In the genomic region with DNA sequence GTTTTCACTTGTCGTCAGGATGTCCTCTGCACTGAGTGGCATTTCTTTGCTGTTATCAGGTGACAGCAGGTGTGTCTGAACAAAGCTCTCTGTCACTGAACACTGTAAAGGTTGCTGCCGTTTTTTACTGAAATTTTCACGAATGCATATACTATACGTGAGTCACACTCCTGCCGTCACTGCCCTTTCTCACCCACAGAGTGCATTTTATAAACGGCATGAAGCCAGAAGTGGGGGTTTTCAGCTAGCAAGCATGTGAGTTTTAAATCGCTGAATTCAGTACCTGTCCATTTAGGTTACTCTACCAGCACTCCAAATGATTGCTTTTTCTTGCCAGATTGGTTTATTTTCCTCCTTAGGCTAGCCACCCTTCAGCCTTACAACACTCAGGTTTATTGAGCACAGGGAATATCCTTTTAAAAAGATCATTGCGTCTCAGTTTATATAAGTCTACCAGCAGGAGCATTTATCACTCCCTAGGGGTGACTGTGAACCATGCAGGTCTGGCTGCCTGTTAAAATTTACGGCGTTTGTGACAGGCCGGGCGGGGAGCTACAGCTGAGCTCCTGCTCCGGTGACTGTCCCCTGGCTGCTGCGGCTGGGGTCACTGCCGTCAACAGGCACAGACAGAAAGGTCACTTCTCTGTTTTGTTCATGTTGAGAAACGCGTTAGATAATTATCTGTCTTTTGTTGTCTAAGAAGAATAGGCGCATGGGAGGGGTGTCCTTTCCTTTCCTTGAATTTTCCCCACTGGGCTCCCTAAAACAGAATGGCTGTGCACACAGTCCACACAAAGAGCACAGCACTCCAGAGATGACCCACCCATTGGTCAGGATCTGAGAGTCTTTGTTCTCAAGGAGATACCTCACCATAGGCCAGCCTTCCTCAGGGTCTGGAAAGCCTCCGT, we compare ENCODE assay signal across 9 mouse cellular contexts.
A peak's percentile ranks its signal among the peaks of the same experiment; 100 is the strongest.
DNase-seq lines count a peak whose midpoint lies in the region; ATAC-seq and TF ChIP-seq lines count a peak whose summit lies in the region.
"Had no signal": no experiment of that assay in that cellular context is flagged by ENCODE, and none has a peak within 500 bp of the region (broad histone marks: within the 10 kb centered on the region; RNA-seq: fewer than 3 reads in every experiment).

No protein-coding gene starts in this region.

- peaks cover 19% of the 10 kb centered on the region for H3K4me1 ChIP-seq in forebrain, embryonic 12.5 days
- H3K4me1 ChIP-seq in hindbrain, postnatal 0 days (ENCODE audit: insufficient read depth, low read length) = peaks cover 4% of the 10 kb centered on the region; the same call in 1 of the 2 replicates
- 0 out of 2 replicates have a peak, but pooled peaks cover 5% of the 10 kb centered on the region for H3K4me1 ChIP-seq in lung, embryonic 14.5 days (ENCODE audit: insufficient read depth)

- no peak overlapping the region for H3K27ac ChIP-seq in forebrain, embryonic 12.5 days
- peak overlapping the region; percentile 29; the same call in 1 of the 2 replicates for H3K27ac ChIP-seq in hindbrain, postnatal 0 days
- 0 out of 2 replicates have a peak overlapping the region, but pooled peaks have one; percentile 6 for H3K27ac ChIP-seq in lung, embryonic 14.5 days (ENCODE audit: low read depth)
- H3K27ac ChIP-seq: stomach, embryonic 15.5 days had no signal

- no peak overlapping the region for H3K4me3 ChIP-seq in forebrain, embryonic 12.5 days (replicated peaks)
- no peak overlapping the region for H3K4me3 ChIP-seq in hindbrain, postnatal 0 days (ENCODE audit: low read length)
- no peak overlapping the region for H3K4me3 ChIP-seq in lung, embryonic 14.5 days (ENCODE audit: low read depth, low read length)
- H3K4me3 ChIP-seq: stomach, embryonic 15.5 days had no signal

- DNase-seq in gastrocnemius, adult 8-10 months (ENCODE audit: low spot score in 2 of 2) = peak; percentile 45 to 60
- no peak for DNase-seq in gastrocnemius, postnatal 10 days
- peak; percentile 44 for DNase-seq in hindbrain, postnatal 0 days (ENCODE audit: low spot score)
- peak; percentile 41 for DNase-seq in lung, embryonic 14.5 days
- peak; percentile 49 for DNase-seq in retina, embryonic 14.5 days (ENCODE audit: low spot score)
- DNase-seq in spleen, adult 18-20 months = no peak
- DNase-seq in right cerebral cortex, postnatal 25 days = no peak

- peak; percentile 27 for TF ChIP-seq CTCF in hindbrain, postnatal 0 days (IDR thresholded peaks at IDR 0.05; ENCODE audit: low read depth)
- TF ChIP-seq CTCF in lung, embryonic 14.5 days (IDR thresholded peaks at IDR 0.05; ENCODE audit: low read depth) = no peak

- H3K27me3 ChIP-seq in forebrain, embryonic 12.5 days = no peaks in the 10 kb centered on the region
- no peaks in the 10 kb centered on the region for H3K27me3 ChIP-seq in hindbrain, postnatal 0 days (ENCODE audit: insufficient read depth, low read length)
- no peaks in the 10 kb centered on the region for H3K27me3 ChIP-seq in lung, embryonic 14.5 days (ENCODE audit: insufficient read depth, low read length)
- H3K27me3 ChIP-seq: stomach, embryonic 15.5 days had no signal

- H3K4me2 ChIP-seq in forebrain, embryonic 12.5 days = 0 out of 2 replicates have a peak overlapping the region, but pooled peaks have one; percentile 6
- H3K4me2 ChIP-seq in hindbrain, postnatal 0 days (ENCODE audit: low read depth, low read length) = 0 out of 2 replicates have a peak overlapping the region, but pooled peaks have one; percentile 18
- no peak overlapping the region for H3K4me2 ChIP-seq in lung, embryonic 14.5 days
- H3K4me2 ChIP-seq: stomach, embryonic 15.5 days had no signal

- no peaks in the 10 kb centered on the region for H3K36me3 ChIP-seq in forebrain, embryonic 12.5 days (replicated peaks)
- H3K36me3 ChIP-seq in hindbrain, postnatal 0 days (ENCODE audit: insufficient read depth, low read length) = no peaks in the 10 kb centered on the region
- no peaks in the 10 kb centered on the region for H3K36me3 ChIP-seq in lung, embryonic 14.5 days (ENCODE audit: insufficient read depth)
- H3K36me3 ChIP-seq: stomach, embryonic 15.5 days had no signal

- H3K9ac ChIP-seq in forebrain, embryonic 12.5 days = no peak overlapping the region
- H3K9ac ChIP-seq in hindbrain, postnatal 0 days (replicated peaks; ENCODE audit: low read length) = no peak overlapping the region
- no peak overlapping the region for H3K9ac ChIP-seq in lung, embryonic 14.5 days
- H3K9ac ChIP-seq: stomach, embryonic 15.5 days had no signal

- no peaks in the 10 kb centered on the region for H3K9me3 ChIP-seq in forebrain, embryonic 12.5 days
- no peaks in the 10 kb centered on the region for H3K9me3 ChIP-seq in hindbrain, postnatal 0 days (ENCODE audit: low read length)
- no peaks in the 10 kb centered on the region for H3K9me3 ChIP-seq in lung, embryonic 14.5 days (ENCODE audit: low read depth, low read length)
- H3K9me3 ChIP-seq: stomach, embryonic 15.5 days had no signal

- WGBS in forebrain, embryonic 12.5 days = 34% methylated on average over 19 of the region's 19 CpGs
- 22% methylated on average over 19 of the region's 19 CpGs for WGBS in hindbrain, postnatal 0 days
- WGBS in lung, embryonic 14.5 days = 25% methylated on average over 19 of the region's 19 CpGs

- ATAC-seq in forebrain, embryonic 12.5 days (ENCODE audit: low FRiP score) = peak; percentile 68
- peak; percentile 59 for ATAC-seq in hindbrain, postnatal 0 days
- ATAC-seq in lung, embryonic 14.5 days (ENCODE audit: insufficient read depth) = 0 out of 2 replicates have a peak, but pooled peaks have one; percentile 13

Comparison
In these comparisons a context has a peak if more than half of its experiments do, and no peak if none do; other contexts are left out.
1. DNase-seq: peak in gastrocnemius, adult 8-10 months (2 of 2), hindbrain, postnatal 0 days (single experiment), lung, embryonic 14.5 days (single experiment) and retina, embryonic 14.5 days (single experiment); none in gastrocnemius, postnatal 10 days (single experiment), spleen, adult 18-20 months (0 of 2) and right cerebral cortex, postnatal 25 days (single experiment).
2. ATAC-seq: peak in every context shown above with its lines; median percentile 68 in forebrain, embryonic 12.5 days; 59 in hindbrain, postnatal 0 days; 13 in lung, embryonic 14.5 days.